Mouse (Mus musculus) layer of hippocampus, postnatal 10 days (tissue): Measurements from ENCODE around the gene Rab7b. TPM values are rescaled to one million over a fixed set of nuclear protein-coding genes. Genes with fewer than 3 reads are reported as not detected.
A peak's percentile ranks its signal among the peaks of the same experiment; 100 is the strongest.

Experiments
- DNase-seq, 2 experiments: peaks; one replicate each; pipeline ENCODE4 v3.0.0; 2021; ENCODE audit warnings: low spot score in 2 of 2
- long read RNA-seq: library from polyadenylated mRNA; stranded (forward); transcript quantifications from one replicate; pipeline ENCODE4 v2.0.0, GENCODE M21; 2023
- total RNA-seq, 2 experiments: library from RNA; stranded (reverse); gene quantifications; 2 replicates each; pipeline ENCODE4 v1.2.3; 2021

Gene Rab7b
- 1 to 10 TPM; 1.7 to 2.8 TPM for total RNA-seq
- long read RNA-seq, full-length matches to known transcripts = 3 of 5 reads
- long read RNA-seq, partial matches to known transcripts = 0 of 5 reads
- long read RNA-seq, other reads (novel, unspliced or antisense) = 2 of 5 reads

- peak in 1 of 2 experiments; percentile 12 for DNase-seq
Observed at GRCm38 (mm10) chr1:131688475-131688874, at the start of gene Rab7b. Rab7b (plus strand) TSS chr1:131688695.

DNA sequence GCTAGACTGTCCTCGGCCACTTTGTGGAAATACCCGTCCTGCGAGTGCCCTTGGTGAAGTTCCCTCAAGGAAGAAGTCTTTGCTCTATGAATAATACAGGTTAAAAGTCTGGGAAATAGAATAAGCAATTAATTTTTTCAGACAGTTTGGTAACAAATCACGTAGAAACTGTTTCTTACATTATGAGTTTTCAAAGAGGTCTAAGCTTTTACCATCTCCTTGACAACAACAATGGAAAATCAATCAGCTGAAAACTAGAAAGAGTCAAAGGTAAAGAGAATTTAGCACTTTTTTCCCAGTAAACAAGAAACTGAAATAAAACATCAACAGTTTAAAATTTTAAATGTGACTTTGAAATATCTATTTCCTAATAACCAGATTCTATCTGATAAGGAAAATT, 48.4 kb upstream of the Rab7b start:
- DNase-seq = no peak

GRCm38 (mm10) chr1:131641565-131641964, 46.9 kb upstream of the Rab7b start:
- DNase-seq = no peak

GRCm38 (mm10) chr1:131642251-131642650, 46.2 kb upstream of the Rab7b start:
- DNase-seq = no peak

GRCm38 (mm10) chr1:131652670-131653443, 35.6 kb upstream of the Rab7b start:
- no peak for DNase-seq

DNA sequence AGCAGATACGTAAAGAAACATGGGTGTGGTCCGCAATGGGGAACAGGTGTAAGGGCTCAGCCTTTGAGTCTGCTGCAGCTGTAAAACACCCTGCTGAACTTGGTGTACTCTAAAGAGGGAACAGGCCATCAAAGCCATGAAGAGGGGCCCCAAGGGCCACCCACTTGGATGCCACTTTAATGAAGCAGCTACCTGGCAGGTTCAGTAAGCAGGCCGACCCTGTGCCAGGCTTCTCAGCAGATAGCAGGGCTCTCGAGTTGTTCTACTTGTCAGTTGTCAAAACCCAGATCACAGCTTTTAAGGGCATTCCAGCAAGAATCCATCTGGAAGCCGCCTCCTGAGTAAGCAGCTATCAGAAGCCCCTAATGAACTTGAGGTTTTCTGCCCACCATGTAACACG, 32.9 kb upstream of the Rab7b start:
- no peak for DNase-seq

DNA sequence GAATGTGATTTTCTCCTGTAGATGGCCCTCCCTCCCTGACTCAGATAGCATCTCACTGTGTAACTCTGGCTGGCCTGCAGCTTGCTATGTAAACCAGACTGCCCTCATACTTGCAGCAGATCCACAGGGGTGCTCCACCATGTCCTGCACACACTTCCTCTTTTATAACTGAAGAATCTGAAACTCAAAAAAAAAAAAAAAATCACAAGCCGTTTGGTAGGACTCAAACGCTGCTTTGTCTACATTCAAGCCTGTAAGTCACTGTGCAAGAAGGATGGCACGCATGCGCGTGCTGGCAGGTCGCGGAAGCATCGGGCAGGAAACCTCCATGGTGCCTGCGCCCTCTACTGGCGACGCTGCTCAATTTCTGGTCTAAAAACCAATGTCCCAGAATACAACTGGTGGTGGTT, 30.5 kb upstream of the Rab7b start:
- peak; percentile 93 to 94 for DNase-seq

DNA sequence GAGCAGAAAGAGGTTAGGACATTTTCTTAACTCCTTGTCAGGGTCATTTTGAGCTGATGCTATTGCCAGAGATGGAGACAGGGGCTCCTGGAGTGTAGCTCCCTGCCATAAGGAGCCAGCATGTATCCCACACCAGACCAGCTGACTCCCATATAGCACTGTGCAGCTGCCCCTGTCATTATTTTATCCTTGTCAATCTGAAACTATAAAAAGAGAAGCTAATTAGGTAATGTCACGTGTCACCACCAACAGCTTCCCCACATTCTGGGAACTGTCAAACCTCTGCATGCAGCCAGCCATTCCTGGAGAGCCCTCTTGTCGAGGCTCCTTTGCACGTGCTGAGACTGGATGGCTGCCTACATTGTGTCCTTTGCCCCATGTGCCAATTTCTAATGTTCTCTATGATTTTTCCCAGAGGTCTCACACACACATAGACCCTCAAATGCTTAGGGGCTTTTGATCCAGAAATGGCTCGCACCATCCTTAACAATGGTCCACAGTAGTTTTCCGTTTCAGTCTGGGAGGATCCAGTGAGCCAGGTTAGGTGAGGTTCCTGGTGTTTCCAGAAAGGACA, 28.9 kb upstream of the Rab7b start:
- no peak for DNase-seq

DNA sequence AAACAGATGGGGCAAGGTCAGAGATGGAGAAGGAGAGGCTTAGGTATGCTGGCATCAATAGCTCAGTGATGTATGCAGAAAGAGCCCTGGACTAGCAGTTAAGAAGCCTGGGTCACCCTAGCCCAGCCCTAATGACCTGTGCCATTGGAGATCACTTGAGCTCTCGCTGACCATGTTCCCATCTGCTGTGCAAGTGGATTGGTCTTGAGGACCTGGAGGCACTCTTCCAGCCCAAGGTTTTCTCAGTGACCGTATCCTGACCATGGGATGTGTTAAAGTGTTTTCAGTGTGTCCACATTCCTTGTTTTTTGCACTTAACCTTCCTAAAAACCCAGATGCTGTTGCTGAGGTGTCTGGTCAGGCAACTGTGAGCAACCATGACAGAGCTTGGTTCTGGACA, 28.2 kb upstream of the Rab7b start:
- no peak for DNase-seq

DNA sequence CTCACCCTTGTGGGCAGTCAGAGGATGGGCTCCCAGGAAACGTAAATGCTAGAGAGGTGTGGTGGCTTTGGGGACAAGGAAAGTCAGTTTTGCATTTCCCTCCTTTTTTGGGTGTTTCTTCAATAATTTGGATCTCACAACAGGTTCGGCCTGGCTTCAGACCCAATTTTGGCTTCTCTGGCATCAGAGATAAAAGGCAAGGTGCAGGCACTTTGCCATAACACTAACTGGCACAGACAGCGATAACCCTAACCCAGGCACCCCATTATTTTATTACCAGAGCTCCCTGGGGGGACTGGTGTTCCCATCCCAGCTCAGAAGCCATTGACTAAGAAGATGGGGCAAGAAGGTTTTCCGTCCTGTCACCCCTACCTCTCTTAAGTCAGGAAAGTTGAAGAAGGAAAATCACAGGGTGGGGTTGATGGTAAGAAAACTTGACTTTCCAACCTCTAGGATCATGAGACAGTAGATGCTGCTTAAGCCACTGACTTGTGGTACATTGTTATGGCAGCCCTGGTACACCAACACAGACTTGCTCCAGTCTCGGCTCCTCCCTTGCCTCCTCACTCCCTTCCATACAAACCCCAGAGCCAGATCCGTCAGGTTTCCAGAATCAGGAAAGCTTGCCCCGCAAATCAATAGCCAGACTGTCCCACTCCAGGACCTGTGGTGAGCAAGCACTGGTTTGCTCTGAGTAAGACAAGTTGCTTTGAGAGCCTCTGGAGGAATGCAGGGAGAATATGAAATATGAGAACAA, 27.6 kb upstream of the Rab7b start:
- no peak for DNase-seq

- DNase-seq = no peak
Observed at GRCm38 (mm10) chr1:131661749-131662148, 26.7 kb upstream of the Rab7b start.

DNA sequence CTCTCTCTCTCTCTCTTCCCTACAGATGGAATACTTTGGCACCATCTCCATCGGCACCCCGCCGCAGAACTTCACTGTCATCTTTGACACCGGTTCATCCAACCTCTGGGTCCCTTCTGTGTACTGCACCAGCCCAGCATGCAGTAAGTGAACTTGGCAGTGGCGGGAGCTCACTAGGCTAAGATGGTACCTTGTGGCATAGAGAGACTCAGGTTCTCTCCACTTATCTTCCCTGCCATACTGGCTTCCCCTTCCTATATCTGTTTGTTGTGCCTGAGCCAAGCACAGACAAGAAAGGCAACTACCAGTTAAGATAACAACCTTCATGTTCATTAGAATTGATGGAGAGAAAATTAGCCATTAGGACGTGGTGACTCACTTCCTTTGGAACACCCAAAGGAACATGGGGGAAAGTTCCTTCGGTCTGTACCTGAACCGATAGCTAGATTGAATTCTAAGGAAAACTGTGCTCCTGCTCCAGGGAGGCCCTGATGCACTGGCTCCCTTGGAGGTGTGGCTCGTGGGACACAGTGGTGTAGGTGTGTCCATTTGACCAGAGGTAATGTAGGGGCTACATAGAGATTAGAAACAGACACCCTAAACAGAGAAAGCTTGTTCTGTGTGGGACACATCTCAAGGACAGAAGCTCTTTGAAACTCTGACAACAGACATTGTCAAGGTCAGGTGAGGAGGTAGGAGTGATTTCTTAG, 25.1 kb upstream of the Rab7b start:
- DNase-seq = no peak

GRCm38 (mm10) chr1:131664136-131664535, 24.4 kb upstream of the Rab7b start:
- no peak for DNase-seq

- DNase-seq = peak in 1 of 2 experiments; percentile 20
Observed at GRCm38 (mm10) chr1:131665886-131666285, 22.6 kb upstream of the Rab7b start.

- no peak for DNase-seq
Observed at GRCm38 (mm10) chr1:131671113-131671512, 17.4 kb upstream of the Rab7b start.

DNA sequence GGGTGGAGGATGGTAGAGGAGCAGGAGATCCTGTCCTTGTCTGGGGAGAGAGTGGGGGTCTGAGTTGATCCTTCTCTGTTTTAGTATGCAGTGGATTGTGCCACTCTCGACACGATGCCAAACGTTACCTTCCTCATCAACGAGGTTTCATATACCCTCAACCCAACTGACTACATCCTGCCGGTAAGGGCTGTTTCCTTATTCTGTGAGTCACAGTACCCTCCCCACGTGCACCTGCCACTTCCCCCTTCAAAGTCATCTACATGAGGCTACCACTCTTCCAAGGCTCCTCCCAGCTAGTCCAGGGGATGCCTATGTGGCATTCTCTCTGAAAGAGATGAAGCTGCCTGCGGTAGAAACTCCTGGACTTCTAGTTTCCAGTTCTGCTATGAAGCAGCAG, 16.1 kb upstream of the Rab7b start:
- DNase-seq = no peak

GRCm38 (mm10) chr1:131679644-131680043, 8.9 kb upstream of the Rab7b start:
- DNase-seq = no peak

DNA sequence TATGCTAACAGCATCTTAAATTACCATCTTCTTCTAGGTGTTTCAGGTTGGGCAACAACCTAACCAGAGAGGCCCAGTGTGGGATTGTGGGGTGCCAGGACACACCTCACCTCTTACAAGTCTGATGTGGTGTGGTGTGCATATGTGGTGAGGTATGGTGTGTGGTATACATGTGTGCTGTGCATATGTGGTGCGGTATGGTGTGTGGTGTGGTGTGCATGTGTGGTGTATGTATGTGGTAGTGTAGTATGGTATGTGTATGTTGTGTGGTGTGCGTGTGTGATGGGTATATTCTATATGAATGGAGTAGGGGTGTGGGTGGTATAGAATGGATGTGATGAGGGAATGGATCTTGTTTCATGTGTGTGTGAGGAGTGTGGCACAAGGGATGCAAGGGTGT, 756 bp upstream of the Rab7b start:
- no peak for DNase-seq

DNA sequence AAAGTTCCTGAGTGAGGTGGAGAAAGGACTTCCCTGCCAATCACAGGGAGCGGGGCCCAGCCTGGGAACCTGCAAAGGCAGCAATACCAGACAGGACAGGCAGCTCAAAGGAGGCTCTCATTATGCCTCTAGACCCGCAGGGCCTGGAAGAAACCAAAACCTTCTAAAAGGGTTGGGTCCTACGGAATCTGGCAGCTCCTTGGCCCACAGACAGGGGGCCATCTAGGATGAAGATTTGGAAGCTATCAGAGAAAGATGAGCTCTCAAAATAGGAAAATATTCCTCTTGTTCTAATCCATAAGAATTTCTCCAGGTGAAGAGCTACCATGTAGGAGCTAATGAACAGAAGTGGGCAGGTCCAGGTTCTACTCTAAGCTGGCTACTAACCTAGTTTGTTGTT, 521 bp downstream of the Rab7b start:
- no peak for DNase-seq

GRCm38 (mm10) chr1:131689899-131690298, 1.4 kb downstream of the Rab7b start:
- DNase-seq = peak; percentile 6 to 13

GRCm38 (mm10) chr1:131690435-131690834, 1.9 kb downstream of the Rab7b start:
- no peak for DNase-seq
